Mouse (Mus musculus) embryo, embryonic 10 days (tissue): ENCODE results near the gene Recql5.
A peak's percentile ranks its signal among the peaks of the same experiment; 100 is the strongest.
"Not testable (repeated sequence)": the region's sequence is repeated elsewhere in the genome, so short reads cannot be mapped to it uniquely, and the experiment has no call there.

Experiments used
- DNase-seq: peaks from one replicate; pipeline ENCODE4 v3.0.0-alpha.2; 2015; ENCODE audit warnings: low spot score

The Recql5 gene

GRCm38 (mm10) chr11:115859143-115859945, 73.9 kb downstream of the Recql5 start:
- DNase-seq, result peak; percentile 88

DNA sequence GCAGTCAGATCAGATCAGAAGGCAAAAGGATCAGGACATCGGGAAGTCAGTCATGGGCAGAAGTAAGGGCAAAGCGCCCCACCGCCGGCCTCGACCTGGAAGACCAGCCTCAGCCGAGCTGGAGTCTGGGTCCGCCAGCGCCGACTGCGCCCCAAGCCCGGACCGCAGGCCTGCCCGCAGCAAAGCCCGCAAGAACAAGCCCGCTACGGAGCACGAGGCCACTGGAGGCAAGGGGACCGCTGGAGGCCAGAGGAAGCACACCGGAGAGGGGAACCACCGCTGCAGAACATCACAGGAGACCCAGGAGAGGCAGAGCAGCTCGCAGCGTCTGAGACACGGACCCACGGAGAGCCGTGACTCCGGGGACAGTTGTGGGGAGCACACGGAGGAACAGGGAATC, 74.9 kb downstream of the Recql5 start, which contains the start of gene Myo15b:
TSS of gene Myo15b (plus strand) at position 53 of the 400 bp plus-strand sequence.
- DNase-seq, result no peak

- DNase-seq, result no peak
Measured at GRCm38 (mm10) chr11:115857936-115858335, 75.3 kb downstream of the Recql5 start.

GRCm38 (mm10) chr11:115857146-115857545, 76.1 kb downstream of the Recql5 start:
- DNase-seq, result not testable (repeated sequence)

DNA sequence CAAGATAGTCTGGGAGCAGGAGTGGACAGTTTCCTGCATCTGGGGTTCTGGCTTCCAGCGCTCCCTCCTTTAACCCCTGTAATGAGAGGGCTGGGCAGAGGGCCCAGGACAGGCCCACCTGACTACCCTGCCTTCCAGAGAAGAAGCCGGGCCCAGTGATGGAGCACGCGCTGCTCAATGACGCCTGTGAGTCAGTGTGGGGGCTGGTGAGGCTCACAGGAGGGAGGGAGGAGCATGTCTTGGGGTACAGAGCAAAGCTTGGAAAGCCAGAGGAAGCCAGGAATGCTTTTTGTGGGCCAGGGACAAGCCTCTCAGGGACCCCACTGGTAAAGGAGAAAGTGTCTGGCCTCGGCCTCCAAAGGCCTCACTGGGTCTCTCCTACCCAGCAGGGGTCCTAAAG, 78.6 kb downstream of the Recql5 start:
- DNase-seq, result no peak

DNA sequence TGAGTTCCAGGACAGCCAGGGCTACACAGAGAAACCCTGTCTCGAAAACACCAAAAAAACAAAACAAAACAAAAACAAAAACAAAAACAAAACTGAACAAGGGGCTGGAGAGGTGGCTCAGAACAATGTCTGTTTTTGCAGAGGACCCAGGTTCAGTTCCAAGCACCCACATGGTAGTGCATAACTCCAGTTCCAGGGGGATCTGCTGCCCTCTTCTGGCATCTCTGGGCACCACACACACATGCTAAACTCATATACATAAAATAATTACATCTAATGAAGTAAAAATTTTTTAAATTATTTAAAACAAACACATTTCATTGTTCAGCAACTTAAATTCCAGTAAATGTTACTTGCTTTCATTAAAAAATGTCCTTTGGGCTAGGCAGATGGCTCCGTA, 87.5 kb downstream of the Recql5 start:
- DNase-seq, result no peak

- DNase-seq, result no peak
Measured at GRCm38 (mm10) chr11:115844240-115844639, 89.0 kb downstream of the Recql5 start.

DNA sequence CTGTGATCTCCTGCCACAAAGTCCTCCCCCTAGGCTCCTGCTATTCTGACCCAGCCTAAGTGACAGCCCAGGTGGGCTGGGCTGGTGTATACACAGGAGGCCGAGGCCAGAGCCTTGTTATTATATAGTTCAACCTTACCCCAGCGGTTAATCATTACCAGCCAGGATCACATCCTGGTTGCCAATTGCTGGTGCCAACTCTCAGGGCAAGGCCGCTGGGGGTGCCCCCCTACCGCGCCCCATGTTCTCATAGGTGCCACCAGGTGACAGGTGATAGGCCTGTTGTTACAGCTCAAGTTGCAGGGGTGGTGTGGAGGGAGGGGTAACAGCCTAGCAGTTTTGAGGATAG, 89.4 kb downstream of the Recql5 start:
- DNase-seq, result no peak

DNA sequence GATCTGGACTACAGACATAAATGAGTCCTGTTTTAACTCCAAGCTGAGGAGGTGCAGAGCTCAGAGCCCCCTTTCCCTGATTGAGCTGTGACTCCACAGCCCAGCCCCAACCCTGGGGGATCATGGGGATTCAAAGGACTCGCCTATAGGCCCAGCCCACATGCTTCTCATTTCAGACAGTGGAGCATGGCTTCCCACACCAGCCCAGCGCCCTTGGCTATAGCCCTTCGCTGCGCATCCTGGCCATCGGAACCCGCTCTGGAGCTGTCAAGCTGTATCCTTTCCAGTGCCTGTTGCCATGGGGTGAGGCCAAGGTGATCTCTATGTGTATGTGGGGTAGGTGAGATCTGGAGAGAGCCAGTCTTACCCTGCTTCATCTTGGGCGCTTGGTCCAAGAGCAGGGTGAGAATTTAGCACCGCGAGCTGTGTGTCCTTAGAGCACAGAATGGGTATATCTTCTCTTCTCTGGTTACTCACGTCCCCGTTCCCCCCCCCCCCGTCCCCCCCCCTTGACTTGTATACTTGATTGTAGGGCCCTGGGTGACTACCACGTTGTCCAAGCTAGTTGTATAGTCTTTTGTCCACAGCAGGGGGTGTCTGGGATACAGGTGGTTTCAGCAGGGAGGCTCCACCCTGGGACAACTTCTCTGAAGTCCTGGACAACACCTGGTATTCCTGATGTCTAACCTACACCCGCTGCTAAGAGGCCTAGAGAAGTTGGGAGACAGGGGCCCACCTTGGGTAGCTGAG, 90.0 kb downstream of the Recql5 start:
- DNase-seq, result no peak
